Mouse (Mus musculus) layer of hippocampus, postnatal 10 days (tissue): ENCODE measurements at regions not wholly inside any gene's neighbourhood (a gene's known extent, or its start where the extent isn't known, plus 50 kb on each side); places are given as distances from the start of the nearest gene placed in this dataset.
A peak's percentile ranks its signal among the peaks of the same experiment; 100 is the strongest.

Experiments used
- DNase-seq, 2 experiments: peaks; one replicate each; pipeline ENCODE4 v3.0.0; 2021; ENCODE audit warnings: low spot score in 2 of 2

- no peak for DNase-seq
These were observed 181.5 kb upstream of the Zfp703 start for GRCm38 (mm10) chr8:26795616-26796015.

- no peak for DNase-seq
These were observed 177.3 kb upstream of the Zfp703 start for GRCm38 (mm10) chr8:26799814-26800213.

DNA sequence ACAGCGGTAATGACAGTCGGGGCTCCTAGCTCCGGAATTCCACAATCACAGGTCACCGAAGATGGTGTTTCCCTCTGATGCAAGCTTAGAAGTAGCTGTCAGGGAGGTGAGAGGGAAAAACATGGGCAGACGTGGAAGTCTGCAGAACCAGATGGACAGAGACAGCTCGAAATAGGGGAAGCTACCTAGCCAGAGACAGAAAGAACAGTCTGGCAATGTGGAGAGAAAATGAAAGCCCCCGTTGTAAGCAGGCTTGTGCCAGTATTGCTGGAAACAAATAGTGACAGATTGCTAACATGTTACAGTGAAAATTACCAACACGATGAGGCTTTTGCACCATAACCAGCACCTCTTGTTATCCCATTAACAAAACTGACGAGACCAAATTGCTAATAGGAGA is 173.0 kb upstream of the Zfp703 start:
- DNase-seq = peak in 1 of 2 experiments; percentile 37

- DNase-seq = no peak
These were observed 172.2 kb upstream of the Zfp703 start for GRCm38 (mm10) chr8:26804901-26805341.

DNA sequence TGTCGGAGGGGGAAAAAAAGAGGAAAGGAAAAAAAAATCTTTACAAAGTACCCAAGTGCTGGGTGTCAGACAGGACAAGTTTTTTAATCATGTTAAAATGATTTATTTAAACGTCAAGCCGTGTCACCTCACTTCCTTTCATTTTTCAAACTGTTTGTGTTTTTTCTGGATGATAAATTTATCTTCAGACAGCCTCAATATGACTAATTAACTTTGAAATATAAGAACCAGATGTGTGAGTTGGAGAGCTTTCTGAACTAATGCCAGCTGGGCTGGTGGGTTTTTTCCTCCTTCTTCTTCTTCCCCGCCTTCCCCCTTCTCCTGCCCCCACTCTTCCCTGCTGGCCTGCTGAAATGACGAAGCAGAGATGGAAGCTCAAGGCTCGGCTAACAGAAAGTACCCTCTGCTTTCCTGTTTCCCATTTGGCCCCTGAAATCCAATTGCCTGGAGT is 171.7 kb upstream of the Zfp703 start:
- no peak for DNase-seq

DNA sequence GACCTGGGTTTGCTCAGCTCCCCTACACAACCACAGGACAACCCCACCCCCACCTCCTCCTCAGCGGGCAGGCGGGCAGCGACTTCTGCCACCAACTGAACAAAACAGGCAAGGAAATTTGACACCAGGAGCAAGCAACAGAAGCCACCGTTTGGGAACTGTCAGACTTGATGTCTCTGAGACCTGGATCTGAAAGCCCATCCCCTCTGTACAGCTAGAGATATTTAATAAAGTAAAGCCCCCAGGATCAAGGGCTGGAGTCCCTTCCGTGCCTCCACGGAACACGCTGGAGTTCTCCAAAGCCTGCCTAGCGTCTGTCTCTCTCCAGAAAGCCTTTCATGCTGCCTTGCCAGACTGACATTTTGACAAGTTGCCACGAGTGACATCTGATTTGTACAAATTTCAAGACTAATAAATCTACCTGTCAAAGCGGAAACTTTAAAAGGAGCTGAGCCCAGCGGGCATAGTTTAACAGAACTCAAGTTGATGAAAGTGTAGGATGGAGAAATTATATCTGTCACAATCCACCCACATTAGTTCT is 168.9 kb upstream of the Zfp703 start:
- peak in 1 of 2 experiments; percentile 33 for DNase-seq

GRCm38 (mm10) chr8:26808771-26809170 is 168.4 kb upstream of the Zfp703 start:
- no peak for DNase-seq

GRCm38 (mm10) chr8:26809943-26810342 is 167.2 kb upstream of the Zfp703 start:
- no peak for DNase-seq

DNA sequence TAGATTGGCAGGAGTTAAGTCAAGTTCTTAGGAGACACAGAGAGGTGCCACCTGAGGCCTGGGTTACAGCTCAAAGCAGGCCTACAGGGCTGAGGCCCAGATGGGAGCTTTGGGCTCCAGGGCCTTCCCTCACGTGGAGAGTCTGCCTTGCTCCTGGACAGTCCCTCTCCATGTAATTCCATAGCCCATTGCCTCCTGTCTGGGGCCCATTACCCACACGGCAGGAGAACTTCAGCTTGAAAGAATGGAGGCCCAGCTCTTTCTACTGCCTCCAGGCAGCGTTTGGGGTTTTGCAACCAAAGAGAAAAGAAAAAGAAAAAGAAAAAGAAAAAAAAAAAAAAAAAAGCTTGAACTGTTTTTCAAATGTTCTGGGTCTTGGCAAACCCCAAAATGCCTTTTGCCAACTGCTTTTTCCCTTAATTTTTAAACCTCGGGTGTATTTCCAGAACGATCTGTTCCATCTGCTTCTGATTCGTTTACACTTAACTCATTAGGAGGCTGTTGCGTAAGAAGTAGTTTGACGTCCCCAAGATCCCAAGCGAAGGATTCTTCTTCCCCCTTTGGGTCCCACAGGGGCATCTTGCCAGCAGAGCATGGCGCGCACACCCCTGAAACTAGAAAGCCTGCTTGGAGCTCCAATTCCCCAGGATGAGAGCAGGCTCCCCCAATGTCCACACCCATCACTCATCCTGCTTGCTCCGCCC is 165.4 kb upstream of the Zfp703 start:
- DNase-seq = no peak

GRCm38 (mm10) chr8:26813198-26813815 is 163.8 kb upstream of the Zfp703 start:
- no peak for DNase-seq

DNA sequence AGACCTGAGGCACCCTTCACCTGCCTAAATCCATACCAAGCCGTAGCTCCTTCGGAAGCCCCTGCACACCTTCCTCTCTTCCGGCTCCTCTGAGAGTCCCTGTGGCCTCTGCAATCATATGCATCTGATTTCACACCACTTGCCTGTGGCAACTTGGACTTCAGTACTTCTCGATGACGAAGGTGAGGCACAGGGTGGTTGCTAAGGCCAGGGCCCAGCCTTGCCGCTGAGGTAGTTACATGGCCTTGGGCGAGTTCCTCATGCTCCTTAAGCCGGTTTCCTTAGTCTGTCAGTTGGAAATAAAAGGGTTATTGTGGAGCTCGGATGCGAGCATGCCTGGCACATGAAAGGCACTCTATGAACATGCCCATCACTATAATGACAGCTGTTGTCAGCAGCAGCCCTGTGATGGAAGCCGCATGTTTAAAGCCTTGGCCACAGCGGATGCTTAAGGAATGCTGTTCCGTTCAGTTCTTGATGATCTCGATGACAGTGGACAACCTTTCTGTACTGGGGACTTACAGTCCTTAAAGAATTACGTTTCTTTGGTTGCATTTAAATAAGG is 162.0 kb upstream of the Zfp703 start:
- DNase-seq = no peak

- DNase-seq = no peak
These were observed 160.1 kb upstream of the Zfp703 start for GRCm38 (mm10) chr8:26816977-26817376.

DNA sequence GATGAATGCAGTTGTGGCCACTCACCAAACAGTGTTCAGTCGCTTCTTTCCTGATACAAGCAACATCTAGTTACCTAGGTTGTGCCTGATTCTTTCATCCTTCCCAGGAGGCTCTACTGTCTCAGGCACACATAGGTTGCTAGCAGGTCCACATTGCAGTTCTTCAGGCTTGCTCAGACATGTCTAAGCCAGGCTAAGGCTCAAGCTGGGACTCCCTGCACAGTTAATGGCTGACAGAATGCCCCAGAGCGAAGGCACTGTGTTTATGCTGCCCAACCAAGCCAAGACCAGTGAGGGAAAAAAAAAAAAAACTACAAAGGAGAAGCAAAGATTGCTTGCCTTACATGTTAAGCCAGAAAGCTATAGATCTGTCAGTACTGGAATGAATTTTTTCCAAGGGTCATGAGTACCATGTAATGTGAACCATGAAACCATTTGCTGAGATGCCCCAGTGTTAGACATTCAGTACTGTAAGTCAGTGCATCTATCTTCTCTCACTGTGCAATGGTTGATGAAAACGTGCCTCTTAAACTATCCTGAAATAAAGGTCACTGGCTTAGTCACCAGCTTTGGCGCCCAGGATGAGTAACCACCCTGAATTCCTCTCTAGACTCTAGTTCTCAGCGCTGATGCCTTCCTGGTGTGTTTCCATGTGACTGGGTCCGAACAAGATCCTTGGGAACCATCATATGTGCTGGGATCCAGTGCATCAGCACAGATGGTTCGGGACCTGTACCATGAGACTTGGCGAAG is 152.8 kb upstream of the Zfp703 start:
- no peak for DNase-seq

DNA sequence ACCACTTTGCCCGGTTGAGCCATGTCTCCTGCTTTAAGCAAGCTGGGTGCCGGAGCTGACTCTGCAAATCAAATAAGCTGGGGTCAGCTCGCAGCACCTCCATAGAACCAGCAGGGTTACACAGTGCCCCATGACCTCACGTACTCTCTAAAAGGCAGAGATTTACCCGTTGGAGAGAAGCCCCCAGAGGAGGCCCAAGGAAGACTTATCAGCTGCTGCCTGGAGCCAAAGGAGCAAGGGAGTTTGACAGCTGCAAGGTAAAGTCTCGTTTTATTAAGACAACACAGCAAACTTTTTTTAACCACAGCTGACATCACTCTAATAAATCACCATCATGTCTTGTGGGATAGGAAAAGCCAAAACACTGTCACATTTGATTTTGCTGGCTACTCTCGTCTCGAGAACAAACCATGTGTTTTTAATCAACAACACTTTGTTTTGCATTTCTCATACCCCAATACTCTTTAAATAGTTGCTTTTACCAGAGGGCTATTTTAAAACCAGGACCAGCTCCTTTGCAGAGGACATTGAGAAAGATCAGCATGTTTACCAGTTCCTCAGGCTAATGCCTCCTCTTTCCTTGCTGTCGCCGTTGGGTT is 148.7 kb upstream of the Zfp703 start:
- DNase-seq = no peak

DNA sequence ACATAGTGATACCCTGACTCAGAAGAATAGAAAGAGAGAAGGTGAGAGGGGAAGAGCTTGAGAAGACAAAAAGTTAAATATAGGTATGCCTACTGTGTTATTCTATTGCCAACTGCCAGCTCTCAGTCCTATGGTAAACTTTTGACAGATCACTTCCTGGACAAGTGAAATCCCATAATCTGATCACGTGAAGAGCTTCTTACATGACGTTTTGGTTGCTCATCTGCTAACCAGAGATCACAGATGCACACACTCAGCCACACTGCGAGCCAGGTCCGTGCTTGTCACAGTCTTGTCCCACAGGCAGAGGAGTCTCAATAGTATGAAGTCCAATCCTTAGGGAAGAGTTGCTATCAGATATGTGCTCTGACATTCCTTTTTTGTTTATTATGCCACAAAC is 147.8 kb upstream of the Zfp703 start:
- DNase-seq = no peak

GRCm38 (mm10) chr8:26831148-26831547 is 146.0 kb upstream of the Zfp703 start:
- DNase-seq = no peak

GRCm38 (mm10) chr8:26831790-26832189 is 145.3 kb upstream of the Zfp703 start:
- no peak for DNase-seq

- DNase-seq = no peak
These were observed 144.6 kb upstream of the Zfp703 start for GRCm38 (mm10) chr8:26832546-26832945.

DNA sequence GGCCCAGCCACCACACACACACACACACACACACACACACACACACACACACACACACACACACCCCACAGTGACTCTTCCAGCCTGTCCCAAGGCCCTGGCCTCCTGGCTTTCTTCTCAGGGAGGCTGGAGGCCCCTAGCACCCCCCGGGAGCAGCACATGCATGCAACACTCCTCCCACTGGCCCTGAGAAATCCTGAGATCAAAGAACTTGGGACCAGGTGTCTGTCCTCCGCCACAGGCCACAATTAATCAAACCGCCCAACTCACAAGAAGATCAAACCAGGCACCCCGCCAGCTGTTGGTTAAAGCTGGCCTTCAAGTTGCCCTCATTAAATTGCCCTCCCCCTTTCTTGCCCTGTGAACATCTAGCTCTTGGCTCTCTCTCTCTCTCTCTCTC is 143.8 kb upstream of the Zfp703 start:
- DNase-seq = peak in 1 of 2 experiments; percentile 29

- no peak for DNase-seq
These were observed 143.3 kb upstream of the Zfp703 start for GRCm38 (mm10) chr8:26833784-26834183.

- no peak for DNase-seq
These were observed 142.5 kb upstream of the Zfp703 start for GRCm38 (mm10) chr8:26834604-26835003.
